Mouse (Mus musculus): ENCODE data around the gene Hist1h1d. TPM values are rescaled to one million over a fixed set of nuclear protein-coding genes. Genes with fewer than 3 reads are reported as not detected.

Hist1h1d gene
- polyA plus RNA-seq, 1 experiment from 2014 or later: 0.70 TPM

Other genes with a start within 250 kb of the Hist1h1d start
- gene Zfp322a, start 184.1 kb upstream of the Hist1h1d start, polyA plus RNA-seq (2014; fragmentation: Illumina TruSeq; extraction: RNeasy Lipid Tissue Mini Kit (QIAGEN cat#74804); ENCODE audit: low read depth, low replicate concordance): 102 TPM
- 2.9 TPM for gene Abt1, start 129.4 kb upstream of the Hist1h1d start, polyA plus RNA-seq (2014; fragmentation: Illumina TruSeq; extraction: RNeasy Lipid Tissue Mini Kit (QIAGEN cat#74804); ENCODE audit: low read depth, low replicate concordance)
- not detected for gene Btn1a1, start 87.4 kb upstream of the Hist1h1d start, polyA plus RNA-seq (2014; fragmentation: Illumina TruSeq; extraction: RNeasy Lipid Tissue Mini Kit (QIAGEN cat#74804); ENCODE audit: low read depth, low replicate concordance)
- not detected for gene Btn2a2, start 64.4 kb upstream of the Hist1h1d start, polyA plus RNA-seq (2014; fragmentation: Illumina TruSeq; extraction: RNeasy Lipid Tissue Mini Kit (QIAGEN cat#74804); ENCODE audit: low read depth, low replicate concordance)
- not detected for gene Hist1h4h, start 22.2 kb upstream of the Hist1h1d start, polyA plus RNA-seq (2014; fragmentation: Illumina TruSeq; extraction: RNeasy Lipid Tissue Mini Kit (QIAGEN cat#74804); ENCODE audit: low read depth, low replicate concordance)
- gene Hist1h2af, start 19.4 kb upstream of the Hist1h1d start, polyA plus RNA-seq (2014; fragmentation: Illumina TruSeq; extraction: RNeasy Lipid Tissue Mini Kit (QIAGEN cat#74804); ENCODE audit: low read depth, low replicate concordance): not detected
- gene Hist1h3g, start 17.8 kb upstream of the Hist1h1d start, polyA plus RNA-seq (2014; fragmentation: Illumina TruSeq; extraction: RNeasy Lipid Tissue Mini Kit (QIAGEN cat#74804); ENCODE audit: low read depth, low replicate concordance): not detected
- 2.7 TPM for gene Hist1h2bh, start 9.9 kb upstream of the Hist1h1d start, polyA plus RNA-seq (2014; fragmentation: Illumina TruSeq; extraction: RNeasy Lipid Tissue Mini Kit (QIAGEN cat#74804); ENCODE audit: low read depth, low replicate concordance)
- not detected for gene Hist1h3f, start 9.2 kb upstream of the Hist1h1d start, polyA plus RNA-seq (2014; fragmentation: Illumina TruSeq; extraction: RNeasy Lipid Tissue Mini Kit (QIAGEN cat#74804); ENCODE audit: low read depth, low replicate concordance)
- not detected for gene Hist1h4f, start 1.6 kb upstream of the Hist1h1d start, polyA plus RNA-seq (2014; fragmentation: Illumina TruSeq; extraction: RNeasy Lipid Tissue Mini Kit (QIAGEN cat#74804); ENCODE audit: low read depth, low replicate concordance)
- gene Hist1h3e, start 9.1 kb downstream of the Hist1h1d start, polyA plus RNA-seq (2014; fragmentation: Illumina TruSeq; extraction: RNeasy Lipid Tissue Mini Kit (QIAGEN cat#74804); ENCODE audit: low read depth, low replicate concordance): not detected
- gene Hist1h2ae, start 18.0 kb downstream of the Hist1h1d start, polyA plus RNA-seq (2014; fragmentation: Illumina TruSeq; extraction: RNeasy Lipid Tissue Mini Kit (QIAGEN cat#74804); ENCODE audit: low read depth, low replicate concordance): not detected
- 2.4 TPM for gene Hist1h2bg, start 18.1 kb downstream of the Hist1h1d start, polyA plus RNA-seq (2014; fragmentation: Illumina TruSeq; extraction: RNeasy Lipid Tissue Mini Kit (QIAGEN cat#74804); ENCODE audit: low read depth, low replicate concordance)
- gene Hist1h2bf, start 20.9 kb downstream of the Hist1h1d start, polyA plus RNA-seq (2014; fragmentation: Illumina TruSeq; extraction: RNeasy Lipid Tissue Mini Kit (QIAGEN cat#74804); ENCODE audit: low read depth, low replicate concordance): not detected
- not detected for gene Hist1h2ad, start 21.1 kb downstream of the Hist1h1d start, polyA plus RNA-seq (2014; fragmentation: Illumina TruSeq; extraction: RNeasy Lipid Tissue Mini Kit (QIAGEN cat#74804); ENCODE audit: low read depth, low replicate concordance)
- 2.2 TPM for gene Hist1h3d, start 22.5 kb downstream of the Hist1h1d start, polyA plus RNA-seq (2014; fragmentation: Illumina TruSeq; extraction: RNeasy Lipid Tissue Mini Kit (QIAGEN cat#74804); ENCODE audit: low read depth, low replicate concordance)
- gene Hist1h4d, start 28.3 kb downstream of the Hist1h1d start, polyA plus RNA-seq (2014; fragmentation: Illumina TruSeq; extraction: RNeasy Lipid Tissue Mini Kit (QIAGEN cat#74804); ENCODE audit: low read depth, low replicate concordance): 0.76 TPM
- 15.6 TPM for gene Hist1h2be, start 67.9 kb downstream of the Hist1h1d start, polyA plus RNA-seq (2014; fragmentation: Illumina TruSeq; extraction: RNeasy Lipid Tissue Mini Kit (QIAGEN cat#74804); ENCODE audit: low read depth, low replicate concordance)
- gene Hist1h1e, start 69.3 kb downstream of the Hist1h1d start, polyA plus RNA-seq (2014; fragmentation: Illumina TruSeq; extraction: RNeasy Lipid Tissue Mini Kit (QIAGEN cat#74804); ENCODE audit: low read depth, low replicate concordance): 1.3 TPM
- 1.7 TPM for gene Hist1h2ac, start 130.7 kb downstream of the Hist1h1d start, polyA plus RNA-seq (2014; fragmentation: Illumina TruSeq; extraction: RNeasy Lipid Tissue Mini Kit (QIAGEN cat#74804); ENCODE audit: low read depth, low replicate concordance)
- gene Hist1h2bc, start 130.9 kb downstream of the Hist1h1d start, polyA plus RNA-seq (2014; fragmentation: Illumina TruSeq; extraction: RNeasy Lipid Tissue Mini Kit (QIAGEN cat#74804); ENCODE audit: low read depth, low replicate concordance): 322 TPM
- gene Hist1h1t, start 142.6 kb downstream of the Hist1h1d start, polyA plus RNA-seq (2014; fragmentation: Illumina TruSeq; extraction: RNeasy Lipid Tissue Mini Kit (QIAGEN cat#74804); ENCODE audit: low read depth, low replicate concordance): not detected
- gene Hist1h4c, start 145.2 kb downstream of the Hist1h1d start, polyA plus RNA-seq (2014; fragmentation: Illumina TruSeq; extraction: RNeasy Lipid Tissue Mini Kit (QIAGEN cat#74804); ENCODE audit: low read depth, low replicate concordance): not detected
- 85.7 TPM for gene Hfe, start 157.6 kb downstream of the Hist1h1d start, polyA plus RNA-seq (2014; fragmentation: Illumina TruSeq; extraction: RNeasy Lipid Tissue Mini Kit (QIAGEN cat#74804); ENCODE audit: low read depth, low replicate concordance)
- 40.8 TPM for gene Hist1h1c, start 185.5 kb downstream of the Hist1h1d start, polyA plus RNA-seq (2014; fragmentation: Illumina TruSeq; extraction: RNeasy Lipid Tissue Mini Kit (QIAGEN cat#74804); ENCODE audit: low read depth, low replicate concordance)
- not detected for gene Hist1h3c, start 192.3 kb downstream of the Hist1h1d start, polyA plus RNA-seq (2014; fragmentation: Illumina TruSeq; extraction: RNeasy Lipid Tissue Mini Kit (QIAGEN cat#74804); ENCODE audit: low read depth, low replicate concordance)
- gene Hist1h2bb, start 193.5 kb downstream of the Hist1h1d start, polyA plus RNA-seq (2014; fragmentation: Illumina TruSeq; extraction: RNeasy Lipid Tissue Mini Kit (QIAGEN cat#74804); ENCODE audit: low read depth, low replicate concordance): not detected
- gene Hist1h2ab, start 197.9 kb downstream of the Hist1h1d start, polyA plus RNA-seq (2014; fragmentation: Illumina TruSeq; extraction: RNeasy Lipid Tissue Mini Kit (QIAGEN cat#74804); ENCODE audit: low read depth, low replicate concordance): not detected
- gene Hist1h3b, start 199.0 kb downstream of the Hist1h1d start, polyA plus RNA-seq (2014; fragmentation: Illumina TruSeq; extraction: RNeasy Lipid Tissue Mini Kit (QIAGEN cat#74804); ENCODE audit: low read depth, low replicate concordance): not detected
- not detected for gene Hist1h4b, start 203.8 kb downstream of the Hist1h1d start, polyA plus RNA-seq (2014; fragmentation: Illumina TruSeq; extraction: RNeasy Lipid Tissue Mini Kit (QIAGEN cat#74804); ENCODE audit: low read depth, low replicate concordance)
- not detected for gene Hist1h4a, start 208.0 kb downstream of the Hist1h1d start, polyA plus RNA-seq (2014; fragmentation: Illumina TruSeq; extraction: RNeasy Lipid Tissue Mini Kit (QIAGEN cat#74804); ENCODE audit: low read depth, low replicate concordance)
- not detected for gene Hist1h3a, start 209.1 kb downstream of the Hist1h1d start, polyA plus RNA-seq (2014; fragmentation: Illumina TruSeq; extraction: RNeasy Lipid Tissue Mini Kit (QIAGEN cat#74804); ENCODE audit: low read depth, low replicate concordance)
- not detected for gene Hist1h1a, start 210.4 kb downstream of the Hist1h1d start, polyA plus RNA-seq (2014; fragmentation: Illumina TruSeq; extraction: RNeasy Lipid Tissue Mini Kit (QIAGEN cat#74804); ENCODE audit: low read depth, low replicate concordance)
- 0.99 TPM for gene Trim38, start 216.7 kb downstream of the Hist1h1d start, polyA plus RNA-seq (2014; fragmentation: Illumina TruSeq; extraction: RNeasy Lipid Tissue Mini Kit (QIAGEN cat#74804); ENCODE audit: low read depth, low replicate concordance)

Data from adrenal gland, adult 10 weeks (tissue).